Mouse (Mus musculus) kidney, embryonic 15.5 days (tissue): ENCODE data around the gene Mrpl42. TPM values are rescaled to one million over a fixed set of nuclear protein-coding genes. Genes with fewer than 3 reads are reported as not detected.

ENCODE experiments used
- ATAC-seq: fragments of 200-750 bp; cut with Nextera tagmentation; replicated peaks from 2 replicates; pipeline ENCODE4 v1.8.0; 2017; ENCODE audit warnings: moderate TSS enrichment; ENCODE audit not compliant: low FRiP score
- H3K27ac ChIP-seq: fragments of 300-500 bp; sonication (generic); 2 replicates; pipeline ENCODE4 v1.5.1; 2015; ENCODE audit warnings: mild to moderate bottlenecking, inconsistent platforms
- H3K27me3 ChIP-seq: fragments of 300-500 bp; sonication (generic); 2 replicates; pipeline ENCODE4 v1.6.1; 2015; ENCODE audit warnings: inconsistent platforms
- H3K36me3 ChIP-seq: fragments of 300-500 bp; sonication (generic); 2 replicates; pipeline ENCODE4 v1.6.1; 2015; ENCODE audit warnings: inconsistent platforms
- H3K4me1 ChIP-seq: fragments of 300-500 bp; sonication (generic); 2 replicates; pipeline ENCODE4 v1.6.1; 2015; ENCODE audit warnings: inconsistent platforms
- H3K4me2 ChIP-seq: fragments of 300-500 bp; sonication (generic); 2 replicates; pipeline ENCODE4 v1.6.1; 2015; ENCODE audit warnings: moderate library complexity, mild to moderate bottlenecking, inconsistent platforms
- H3K4me3 ChIP-seq: fragments of 300-500 bp; sonication (generic); replicated peaks from 2 replicates; pipeline ENCODE4 v1.5.1; 2015; ENCODE audit warnings: mild to moderate bottlenecking, inconsistent platforms
- H3K9ac ChIP-seq: fragments of 300-500 bp; sonication (generic); 2 replicates; pipeline ENCODE4 v1.6.1; 2015; ENCODE audit warnings: mild to moderate bottlenecking, inconsistent platforms
- H3K9me3 ChIP-seq: fragments of 300-500 bp; sonication (generic); replicated peaks from 2 replicates; pipeline ENCODE4 v1.6.1; 2016; ENCODE audit warnings: inconsistent platforms
- WGBS: fragments of 180-500 bp; shearing (Covaris S2); methylation state at CpG from one replicate; pipeline ENCODE4 v1.1.7; 2015; ENCODE audit warnings: mixed read lengths; 5-methylcytosine and 5-hydroxymethylcytosine counted together
- polyA plus RNA-seq: library from polyadenylated mRNA; unstranded; fragments of >200 nt; fragmentation: Nextera tagmentation; extraction: Ambion mirVana; gene quantifications from 2 replicates; pipeline ENCODE4 v1.2.1, GENCODE M21; 2015

Mrpl42 gene
- polyA plus RNA-seq, 1 experiment from 2014 or later = 337 TPM

DNA sequence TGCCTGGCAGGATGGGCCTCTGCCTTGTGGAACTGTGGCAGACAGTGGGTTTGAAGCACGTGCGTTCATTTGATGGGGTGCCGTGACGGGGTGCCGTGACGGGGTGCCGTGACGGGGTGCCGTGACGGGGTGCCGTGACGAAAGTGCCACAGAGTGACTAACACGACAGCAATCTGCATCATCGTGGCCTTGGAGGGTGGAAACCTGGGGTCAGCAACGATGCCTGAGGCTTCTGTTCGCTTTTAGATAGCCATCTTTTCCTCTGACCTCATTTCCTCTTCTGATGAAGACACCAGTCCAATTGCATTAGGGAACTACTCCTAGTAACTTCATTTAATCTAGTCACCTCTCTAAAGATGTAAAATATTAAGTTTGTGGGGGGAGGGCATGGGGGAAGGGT lies 53.8 kb downstream of the Mrpl42 start:
- Histone ChIP-seq H3K9me3 (no peaks in the 10 kb centered on the region), H3K4me1 (no peaks in the 10 kb centered on the region), H3K9ac (no peak overlapping the region), H3K4me3 (no peak overlapping the region), H3K27me3 (no peaks in the 10 kb centered on the region), H3K27ac (no peak overlapping the region), H3K4me2 (no peak overlapping the region), H3K36me3 (no peaks in the 10 kb centered on the region)
- no peak for ATAC-seq
- WGBS = 85% methylated on average over 16 of the region's 16 CpGs

- no peak overlapping the region for H3K4me2 ChIP-seq
- no peak overlapping the region for H3K27ac ChIP-seq
- no peak overlapping the region for H3K9ac ChIP-seq
- no peak for ATAC-seq
- H3K27me3 ChIP-seq = no peaks in the 10 kb centered on the region
- no peaks in the 10 kb centered on the region for H3K4me1 ChIP-seq
- H3K36me3 ChIP-seq = no peaks in the 10 kb centered on the region
- no peak overlapping the region for H3K4me3 ChIP-seq
- no peaks in the 10 kb centered on the region for H3K9me3 ChIP-seq
- WGBS = 69% methylated on average over 18 of the region's 18 CpGs
Measured at GRCm38 (mm10) chr10:95445104-95446056, 56.4 kb downstream of the Mrpl42 start.

GRCm38 (mm10) chr10:95442334-95442733 lies 59.4 kb downstream of the Mrpl42 start:
- no peak overlapping the region for H3K4me2 ChIP-seq
- H3K27ac ChIP-seq = no peak overlapping the region
- ATAC-seq = no peak
- no peak overlapping the region for H3K9ac ChIP-seq
- 76% methylated on average over 4 of the region's 4 CpGs for WGBS
- H3K27me3 ChIP-seq = no peaks in the 10 kb centered on the region
- H3K9me3 ChIP-seq = no peaks in the 10 kb centered on the region
- no peak overlapping the region for H3K4me3 ChIP-seq
- H3K4me1 ChIP-seq = no peaks in the 10 kb centered on the region
- H3K36me3 ChIP-seq = no peaks in the 10 kb centered on the region

- Histone ChIP-seq H3K27me3 (no peaks in the 10 kb centered on the region), H3K9me3 (no peaks in the 10 kb centered on the region), H3K4me1 (no peaks in the 10 kb centered on the region), H3K27ac (no peak overlapping the region), H3K4me2 (no peak overlapping the region), H3K36me3 (no peaks in the 10 kb centered on the region), H3K9ac (no peak overlapping the region), H3K4me3 (no peak overlapping the region)
- WGBS = 55% methylated on average over 2 of the region's 2 CpGs
- no peak for ATAC-seq
Measured at GRCm38 (mm10) chr10:95440566-95440965, 61.2 kb downstream of the Mrpl42 start.

GRCm38 (mm10) chr10:95439718-95440339 lies 61.9 kb downstream of the Mrpl42 start:
- WGBS = 92% methylated on average over 10 of the region's 10 CpGs
- no peaks in the 10 kb centered on the region for H3K9me3 ChIP-seq
- H3K36me3 ChIP-seq = no peaks in the 10 kb centered on the region
- ATAC-seq = no peak
- no peaks in the 10 kb centered on the region for H3K4me1 ChIP-seq
- no peak overlapping the region for H3K4me3 ChIP-seq
- H3K27ac ChIP-seq = no peak overlapping the region
- H3K27me3 ChIP-seq = no peaks in the 10 kb centered on the region
- no peak overlapping the region for H3K4me2 ChIP-seq
- H3K9ac ChIP-seq = no peak overlapping the region

DNA sequence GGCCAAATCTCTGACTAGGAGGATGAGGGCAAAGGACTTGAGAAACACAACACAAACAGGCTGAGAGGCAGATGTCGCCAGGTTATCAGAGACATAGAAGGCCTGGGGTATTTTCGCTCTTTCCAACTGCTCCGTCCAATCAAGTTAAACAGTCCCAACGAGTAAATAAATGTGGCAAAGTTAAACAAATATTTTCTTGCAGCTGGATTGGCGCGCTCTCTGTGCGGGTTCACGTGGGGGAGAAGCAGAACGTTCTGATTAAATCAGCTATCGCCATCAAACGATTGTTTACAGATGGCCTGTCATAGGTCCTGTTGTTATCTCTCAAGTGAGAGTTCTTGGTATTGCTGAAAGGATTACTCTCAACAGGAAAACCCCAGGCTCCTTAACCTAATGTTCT lies 62.8 kb downstream of the Mrpl42 start:
- Histone ChIP-seq H3K9ac (no peak overlapping the region), H3K9me3 (no peaks in the 10 kb centered on the region), H3K27ac (no peak overlapping the region), H3K4me2 (no peak overlapping the region), H3K27me3 (no peaks in the 10 kb centered on the region), H3K4me3 (no peak overlapping the region), H3K4me1 (no peaks in the 10 kb centered on the region), H3K36me3 (no peaks in the 10 kb centered on the region)
- 51% methylated on average over 11 of the region's 11 CpGs for WGBS
- ATAC-seq = no peak

Other genes with a start within 250 kb of the Mrpl42 start
- gene Cradd, start 177.8 kb downstream of the Mrpl42 start, polyA plus RNA-seq = 7.7 and 9.3 TPM in 2 replicates
- gene Socs2, start 84.8 kb downstream of the Mrpl42 start, polyA plus RNA-seq = 26.2 and 28.5 TPM in 2 replicates
- 347 and 381 TPM in 2 replicates for gene Ube2n, start 13.2 kb upstream of the Mrpl42 start, polyA plus RNA-seq
- gene Nudt4, start 62.2 kb upstream of the Mrpl42 start, polyA plus RNA-seq = 113 and 125 TPM in 2 replicates
- gene Anapc15-ps, start 171.5 kb upstream of the Mrpl42 start, polyA plus RNA-seq = 0.47 TPM in 1 of 2 replicates, not detected in the other